Mouse (Mus musculus): ENCODE measurements at regions not wholly inside any gene's neighbourhood (a gene's known extent, or its start where the extent isn't known, plus 50 kb on each side); places are given as distances from the start of the nearest gene placed in this dataset.

DNA sequence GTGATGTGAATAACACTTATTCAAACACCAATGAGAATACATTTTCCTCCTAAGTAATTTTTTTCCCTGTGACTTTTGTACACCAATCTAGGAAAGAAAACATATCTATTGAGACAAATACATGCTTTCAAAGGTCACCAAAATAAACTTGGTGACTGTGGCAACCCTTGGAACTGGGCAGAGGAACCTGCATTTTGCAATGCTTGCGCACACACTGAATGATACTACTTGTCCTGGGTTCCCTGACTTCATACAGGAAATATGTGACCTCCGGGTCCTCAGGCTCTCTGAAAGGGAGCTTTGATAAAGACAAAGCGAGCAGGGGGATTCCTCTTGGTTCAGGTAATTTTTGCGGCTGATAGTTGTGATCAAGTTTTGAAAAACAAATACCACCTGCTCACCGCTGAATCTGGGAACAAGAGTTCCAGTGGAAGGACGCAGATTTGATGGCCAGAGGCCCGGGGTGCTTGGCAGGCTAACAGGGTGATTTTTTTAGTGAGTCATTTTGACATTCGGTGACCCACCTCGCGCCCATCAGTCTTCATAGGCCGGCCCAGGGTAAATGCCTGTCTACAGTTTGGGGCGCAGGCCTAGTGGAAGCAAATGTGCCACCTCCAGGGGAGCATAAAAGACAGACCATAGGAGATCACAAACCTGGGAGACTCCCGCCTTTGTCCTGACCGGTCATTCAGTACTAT lies 203.0 kb downstream of the Enc1 start:
- no peak for DNase-seq

GRCm38 (mm10) chr13:97442806-97443205 lies 201.9 kb downstream of the Enc1 start:
- no peak for DNase-seq

DNA sequence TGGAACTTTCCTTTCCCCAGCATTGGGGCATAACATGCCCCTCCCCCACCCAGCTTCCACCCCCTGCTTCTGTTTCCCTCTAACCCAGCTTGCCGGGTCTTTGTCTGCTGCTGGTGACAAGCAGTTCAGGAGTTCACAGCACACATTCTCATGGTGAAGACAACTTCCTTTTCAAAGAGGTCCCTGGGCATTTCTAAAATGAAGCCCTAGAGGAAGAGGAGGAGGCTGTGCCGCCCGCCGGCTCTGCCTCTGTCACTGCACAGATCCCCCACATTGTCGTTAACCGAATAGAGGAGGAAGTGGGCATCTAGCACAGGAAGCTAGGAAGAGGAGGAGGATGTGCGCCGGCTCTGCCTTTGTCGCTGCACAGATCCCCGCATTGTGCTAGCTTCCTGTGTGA lies 201.4 kb downstream of the Enc1 start:
- DNase-seq, result peak; percentile 33

- no peak for DNase-seq
These were observed 200.9 kb downstream of the Enc1 start for GRCm38 (mm10) chr13:97441803-97442202.

DNA sequence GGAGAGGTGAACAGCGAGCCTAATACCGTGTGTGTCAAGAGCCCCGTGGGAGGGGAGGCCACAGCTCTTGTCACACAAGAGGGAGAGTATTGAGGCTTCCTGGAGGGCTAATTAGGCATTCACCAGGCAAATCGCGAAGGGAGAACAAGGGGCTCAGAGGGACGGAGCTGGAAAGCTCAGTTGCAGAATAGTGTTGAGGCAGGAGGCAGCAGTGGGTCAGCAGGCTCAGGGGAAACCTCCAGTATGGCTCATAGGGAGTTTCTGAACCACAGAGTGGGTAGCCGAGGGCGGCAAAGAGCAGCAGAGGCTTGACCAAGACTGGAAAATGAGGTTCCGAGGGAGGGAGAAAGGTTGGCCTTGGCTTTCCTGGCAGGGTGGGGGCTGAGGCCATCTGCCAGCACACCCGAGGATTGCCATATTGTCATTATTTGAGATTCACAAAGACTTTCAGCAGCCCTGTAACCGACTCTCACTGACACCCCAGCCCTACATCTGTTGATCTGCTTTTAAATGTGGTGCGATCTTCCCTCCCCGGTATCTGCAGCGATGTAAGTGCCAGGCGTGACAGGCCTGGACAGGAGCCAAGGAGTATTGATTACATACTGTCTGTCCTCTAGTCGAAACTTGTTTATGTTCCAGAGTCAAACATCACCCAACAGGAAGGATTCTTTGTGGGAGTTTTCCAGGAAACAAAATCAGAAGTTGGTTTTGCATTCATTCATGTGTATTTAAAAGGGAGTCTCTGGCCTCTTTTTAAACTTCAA lies 198.5 kb downstream of the Enc1 start:
- DNase-seq, result no peak

- no peak for DNase-seq
These were observed 197.8 kb downstream of the Enc1 start for GRCm38 (mm10) chr13:97438692-97439091.

- DNase-seq, result no peak
These were observed 197.4 kb downstream of the Enc1 start for GRCm38 (mm10) chr13:97438277-97438676.

- DNase-seq, result no peak
These were observed 195.9 kb downstream of the Enc1 start for GRCm38 (mm10) chr13:97436719-97437350.

DNA sequence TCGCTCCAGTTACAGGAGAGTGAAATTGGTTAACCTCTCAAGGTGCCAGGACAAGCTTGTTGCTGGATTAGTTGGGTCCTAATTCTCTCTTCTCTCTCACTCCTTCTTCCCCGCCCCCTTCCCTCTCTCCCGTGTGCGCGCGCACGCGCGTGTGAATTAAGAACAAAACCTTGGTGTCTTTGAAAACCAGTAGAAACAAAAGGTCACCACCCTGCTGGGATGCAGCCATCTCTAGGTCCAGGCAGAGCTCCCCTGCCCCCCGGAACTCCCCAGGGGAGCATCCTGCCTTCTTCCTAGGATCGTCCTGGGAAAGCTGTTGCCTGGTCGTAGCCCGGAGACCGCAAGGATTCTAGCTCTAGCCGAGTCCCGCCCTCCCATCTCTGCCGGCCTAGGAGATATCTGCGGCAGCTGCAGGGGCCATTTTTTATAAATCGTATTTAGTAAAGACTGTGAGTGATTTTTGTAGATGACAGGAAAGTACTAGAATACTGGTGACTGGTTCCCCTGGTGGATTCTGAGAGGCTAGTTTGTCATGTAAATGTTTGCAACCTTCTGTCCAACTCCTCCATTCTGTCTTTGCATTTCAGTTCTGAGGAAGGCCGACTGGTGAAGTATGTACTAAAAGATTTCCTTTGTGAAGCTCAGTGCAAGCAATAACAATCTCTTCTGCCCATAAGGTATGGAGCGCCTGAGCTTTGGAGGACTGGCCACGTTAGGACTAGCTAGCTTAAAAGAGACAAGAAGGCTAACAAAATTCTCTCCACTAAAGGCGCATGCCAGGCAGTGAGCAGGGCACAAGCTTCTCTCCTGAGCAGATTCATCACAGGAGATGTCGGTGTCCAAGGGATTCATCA lies 195.2 kb downstream of the Enc1 start:
- peak; percentile 72 for DNase-seq

DNA sequence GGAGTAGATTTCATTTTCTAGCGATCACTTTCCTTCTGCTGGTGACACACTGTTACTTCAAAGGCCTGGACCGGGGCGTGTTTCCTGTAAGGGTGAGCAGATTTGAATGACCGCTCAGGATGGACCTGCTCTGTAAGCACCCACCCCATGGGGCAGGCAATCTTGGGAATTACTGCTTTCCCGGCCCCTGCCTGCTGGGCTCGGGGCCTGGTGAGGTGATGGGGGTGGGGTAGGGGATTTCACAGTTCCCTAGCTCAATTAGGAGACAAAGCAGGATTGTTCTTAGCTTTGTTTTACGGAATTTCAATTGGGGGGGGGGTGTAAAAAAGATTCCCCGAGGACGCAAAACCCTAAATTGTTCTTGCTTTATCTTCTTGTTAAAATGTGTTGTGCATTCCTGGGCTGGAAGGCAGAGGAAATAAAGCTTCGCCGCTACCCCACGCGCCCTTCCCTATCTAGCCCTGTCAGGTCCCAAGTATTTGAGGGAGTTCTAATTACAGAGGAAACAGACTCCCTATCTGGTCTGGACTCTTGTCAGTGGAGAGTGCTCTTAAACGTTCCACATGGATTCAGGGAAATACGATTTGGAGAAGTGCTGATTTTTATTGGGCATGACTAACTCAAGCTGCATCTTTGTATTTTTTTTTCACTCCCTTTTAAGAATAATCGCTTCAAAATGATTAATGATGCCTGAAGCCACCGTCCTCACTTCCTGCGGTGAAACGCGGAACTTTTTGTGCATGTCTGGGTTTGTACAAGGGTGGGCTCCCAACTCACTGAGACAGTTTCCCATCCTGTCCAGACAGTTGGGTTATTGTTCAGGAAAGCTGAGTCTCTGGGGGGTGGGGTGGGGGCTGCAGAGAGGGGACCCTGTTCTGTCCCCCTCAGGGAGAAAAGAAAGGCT lies 194.3 kb downstream of the Enc1 start:
- DNase-seq, result no peak

- DNase-seq, result no peak
These were observed 193.3 kb downstream of the Enc1 start for GRCm38 (mm10) chr13:97434167-97434566.

DNA sequence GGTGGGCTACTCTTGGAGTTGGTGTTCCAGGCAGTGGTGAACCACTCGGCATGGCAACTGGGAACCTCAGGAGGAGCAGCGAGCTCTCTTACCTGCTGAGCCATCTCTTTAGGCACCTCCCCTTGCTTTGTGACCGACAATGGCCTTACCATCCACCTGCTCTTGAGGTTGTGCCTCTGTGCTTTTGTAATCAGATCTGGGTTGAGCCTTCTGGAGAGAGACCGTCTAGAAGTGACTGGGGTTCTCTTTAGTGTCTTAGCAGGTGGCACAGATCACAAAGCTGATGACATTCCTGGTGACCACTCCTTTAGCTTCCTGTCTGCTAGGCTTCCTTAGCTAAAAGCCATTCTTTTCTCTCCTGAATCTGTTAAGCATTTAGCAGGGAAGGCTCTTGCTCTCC lies 191.7 kb downstream of the Enc1 start:
- DNase-seq, result no peak

DNA sequence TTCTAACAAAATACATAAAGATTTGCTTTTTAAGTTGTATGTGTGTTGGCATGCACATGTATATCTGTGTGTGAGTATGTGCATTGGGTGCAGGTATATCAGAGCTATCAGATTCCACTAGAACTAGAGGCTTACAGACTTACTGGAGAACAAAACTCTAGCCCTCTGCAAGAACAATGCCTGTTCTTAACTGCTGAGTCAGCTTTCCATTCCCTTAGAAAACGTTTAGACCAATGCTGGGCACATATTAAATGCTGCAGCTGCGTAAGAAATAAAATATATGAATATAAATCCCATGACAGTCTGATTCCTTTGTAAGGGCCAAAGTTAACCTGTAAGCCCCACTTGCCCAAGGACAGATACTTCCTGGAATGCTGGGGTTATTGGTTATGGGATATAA lies 190.0 kb downstream of the Enc1 start:
- no peak for DNase-seq

DNA sequence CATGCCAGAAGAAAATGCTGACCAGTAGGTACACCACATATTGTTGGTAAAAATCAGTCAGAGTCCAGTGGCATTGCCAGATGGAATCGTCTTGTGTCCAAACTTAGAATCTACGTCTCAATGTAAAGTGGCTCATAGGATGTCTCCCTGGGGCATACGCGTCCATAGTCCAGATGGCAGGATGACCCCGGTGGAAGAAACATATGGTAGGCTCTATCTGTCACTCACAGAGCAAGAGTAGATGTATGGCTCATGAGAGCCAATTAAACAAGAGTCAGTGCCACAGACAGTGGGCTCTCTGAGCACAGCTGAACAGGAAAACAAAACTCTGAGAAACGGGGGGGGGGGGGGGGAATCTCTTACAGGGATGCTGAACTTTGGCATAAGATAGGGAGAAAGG lies 187.3 kb downstream of the Enc1 start:
- DNase-seq, result no peak

DNA sequence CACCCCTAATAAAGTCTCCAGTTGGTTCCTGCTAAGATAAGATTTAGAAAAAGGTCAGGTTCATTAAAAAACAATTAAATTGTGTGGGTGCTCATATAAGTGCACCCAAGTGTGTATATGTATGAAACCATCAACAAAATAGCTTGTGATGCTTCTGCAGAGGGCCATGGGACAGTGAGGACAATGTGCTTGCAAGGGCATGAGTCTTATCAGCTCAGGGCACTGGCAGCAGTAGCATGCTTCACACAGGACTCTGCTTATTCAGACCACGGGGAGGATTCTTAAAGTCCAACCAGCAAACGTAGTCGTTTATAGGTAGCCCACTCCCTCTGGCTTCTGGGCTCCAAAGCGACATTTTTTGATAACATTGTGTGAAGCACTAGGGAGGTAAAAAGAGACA lies 186.6 kb downstream of the Enc1 start:
- DNase-seq, result no peak

DNA sequence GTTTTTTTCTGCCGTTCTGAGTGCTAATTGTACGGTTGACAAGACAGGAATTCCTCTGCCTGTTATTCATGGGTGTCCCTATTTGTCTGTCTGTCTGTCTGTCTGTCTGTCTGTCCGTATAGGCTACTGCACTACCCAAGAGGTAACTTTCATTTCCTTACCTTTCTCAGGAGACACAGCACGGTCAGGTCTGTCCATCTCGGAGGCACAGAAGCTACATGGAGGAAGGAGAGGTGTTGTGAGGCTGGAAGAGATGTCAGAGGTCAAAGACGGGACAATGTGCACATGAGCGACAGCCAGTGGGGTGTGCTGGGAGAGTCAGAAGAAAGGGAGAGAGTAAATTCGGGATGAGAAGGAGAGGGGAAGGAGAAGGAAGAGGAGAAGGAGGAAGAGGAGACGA lies 184.8 kb downstream of the Enc1 start:
- no peak for DNase-seq

DNA sequence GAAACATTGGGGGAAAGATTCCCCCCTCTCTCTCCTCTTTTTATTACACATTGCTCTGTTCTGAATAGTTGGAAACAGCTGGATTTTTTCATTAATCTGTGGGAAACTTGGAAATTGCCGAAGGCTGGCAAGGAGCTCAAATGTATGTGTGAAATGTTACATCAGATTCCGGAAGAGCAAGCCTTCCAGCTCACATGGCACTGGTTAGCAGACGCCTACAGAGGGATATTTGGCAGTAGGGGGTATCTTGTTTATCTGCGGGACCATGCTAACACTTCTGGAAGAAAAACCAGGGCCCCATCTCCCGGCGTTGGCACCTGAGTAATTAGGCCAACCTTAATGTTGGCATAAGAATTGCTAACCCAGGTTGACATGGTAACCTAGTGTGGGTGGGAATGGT lies 183.0 kb downstream of the Enc1 start:
- no peak for DNase-seq

GRCm38 (mm10) chr13:97423298-97423817 lies 182.5 kb downstream of the Enc1 start:
- no peak for DNase-seq

DNA sequence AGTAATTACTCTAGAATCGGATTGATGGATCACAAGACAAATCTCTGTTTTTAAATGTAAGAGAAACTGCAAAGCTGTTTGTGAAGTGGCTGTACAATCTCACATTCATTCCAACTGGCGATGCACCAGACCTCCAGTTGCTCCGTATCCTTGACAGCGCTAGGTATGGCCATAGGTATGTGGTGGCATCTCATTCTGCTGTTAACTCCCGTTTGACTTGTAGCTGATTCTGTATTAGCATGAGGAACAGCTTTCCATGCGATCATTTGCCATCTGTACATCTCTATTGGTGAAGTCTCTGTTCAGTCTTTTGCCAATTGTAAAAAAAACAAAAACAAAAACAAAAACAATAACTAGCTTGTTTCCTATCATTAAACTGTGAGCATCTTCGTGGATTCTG lies 182.0 kb downstream of the Enc1 start:
- DNase-seq, result no peak

DNA sequence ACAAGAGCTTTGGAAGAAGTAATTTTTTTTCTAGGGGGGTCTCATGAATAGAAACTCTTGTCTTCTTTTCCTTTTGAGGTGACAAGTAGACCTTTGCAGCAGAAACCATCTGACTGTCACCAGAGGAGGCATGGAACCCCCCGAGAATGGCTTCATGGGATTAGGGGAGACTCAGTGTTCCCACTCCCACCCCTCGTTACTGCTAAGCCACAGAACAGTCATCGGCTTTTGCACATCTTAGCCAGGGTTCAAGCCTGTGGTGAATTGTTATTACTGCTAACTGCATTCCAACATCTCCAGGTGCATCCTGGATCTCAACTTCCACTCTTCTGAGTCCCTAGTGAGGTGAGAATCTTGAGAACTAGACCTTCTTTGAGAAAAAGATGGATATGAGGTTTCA lies 180.9 kb downstream of the Enc1 start:
- DNase-seq, result no peak

DNA sequence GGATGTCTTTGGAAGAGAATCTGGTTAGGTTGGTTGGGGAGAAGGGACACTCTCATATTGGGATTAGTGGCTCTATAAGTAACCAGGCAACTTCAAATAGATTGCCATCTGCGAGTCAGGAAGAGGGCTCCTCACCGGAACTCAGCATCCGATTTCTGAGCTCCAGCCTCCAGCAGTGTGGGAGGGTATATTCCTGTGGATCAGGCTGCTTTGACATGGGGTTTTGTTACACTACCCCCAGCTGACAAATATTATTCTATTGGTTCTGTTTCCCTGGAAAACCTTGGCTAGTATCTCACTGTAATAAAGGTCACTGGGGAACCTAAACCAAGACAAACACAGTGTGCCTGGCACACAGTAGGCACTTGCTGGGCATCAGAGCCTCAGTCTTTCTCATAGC lies 179.9 kb downstream of the Enc1 start:
- DNase-seq, result no peak

- no peak for DNase-seq
These were observed 178.2 kb downstream of the Enc1 start for GRCm38 (mm10) chr13:97419100-97419499.
